Mouse (Mus musculus) neural tube, embryonic 14.5 days (tissue): ENCODE measurements around the gene Samd5. TPM values are rescaled to one million over a fixed set of nuclear protein-coding genes. Genes with fewer than 3 reads are reported as not detected.

Experiments used
- ATAC-seq: fragments of 200-750 bp; cut with Nextera tagmentation; 2 replicates; pipeline ENCODE4 v1.8.0; 2017; ENCODE audit warnings: low read depth, mild to moderate bottlenecking, moderate TSS enrichment, moderate library complexity
- H3K27ac ChIP-seq: fragments of 300-500 bp; sonication (generic); 2 replicates; pipeline ENCODE4 v1.5.1; 2014; ENCODE audit warnings: low read depth, mild to moderate bottlenecking, control low read depth, low read length, moderate library complexity, mixed read lengths
- H3K27me3 ChIP-seq: fragments of 300-500 bp; sonication (generic); 2 replicates; pipeline ENCODE4 v1.6.1; 2014; ENCODE audit warnings: low read length; ENCODE audit not compliant: control insufficient read depth, insufficient read depth
- H3K36me3 ChIP-seq: fragments of 300-500 bp; sonication (generic); 2 replicates; pipeline ENCODE4 v1.6.1; 2014; ENCODE audit warnings: low read length, mixed read lengths; ENCODE audit not compliant: control insufficient read depth, insufficient read depth
- H3K4me1 ChIP-seq: fragments of 300-500 bp; sonication (generic); 2 replicates; pipeline ENCODE4 v1.6.1; 2014; ENCODE audit warnings: low read length; ENCODE audit not compliant: control insufficient read depth, insufficient read depth
- H3K4me2 ChIP-seq: fragments of 300-500 bp; sonication (generic); 2 replicates; pipeline ENCODE4 v1.6.1; 2014; ENCODE audit warnings: mild to moderate bottlenecking, low read depth, low read length, control low read depth
- H3K4me3 ChIP-seq: fragments of 300-500 bp; sonication (generic); 2 replicates; pipeline ENCODE4 v1.5.1; 2014; ENCODE audit warnings: low read depth, low read length, control low read depth, mixed read lengths
- H3K9ac ChIP-seq: fragments of 300-500 bp; sonication (generic); replicated peaks from 2 replicates; pipeline ENCODE4 v1.6.1; 2014; ENCODE audit warnings: low read depth, mild to moderate bottlenecking, control low read depth, low read length, mixed read lengths
- H3K9me3 ChIP-seq: fragments of 300-500 bp; sonication (generic); 2 replicates; pipeline ENCODE4 v1.6.1; 2016; ENCODE audit warnings: low read length; ENCODE audit not compliant: control insufficient read depth
- whole genome bisulfite sequencing: fragments of 180-500 bp; shearing (Covaris S2); extraction: QIAGEN DNeasy Blood & Tissue Kit; methylation state at CpG from one replicate; pipeline ENCODE4 v1.1.7; 2014; 5-methylcytosine and 5-hydroxymethylcytosine counted together
- polyA plus RNA-seq: library from polyadenylated mRNA; unstranded; fragments of >200 nt; fragmentation: Nextera tagmentation; extraction: Ambion mirVana; gene quantifications from 2 replicates; pipeline ENCODE4 v1.2.1, GENCODE M21; 2014

The Samd5 gene
- polyA plus RNA-seq, 1 experiment from 2014 or later, result 6.1 TPM

DNA sequence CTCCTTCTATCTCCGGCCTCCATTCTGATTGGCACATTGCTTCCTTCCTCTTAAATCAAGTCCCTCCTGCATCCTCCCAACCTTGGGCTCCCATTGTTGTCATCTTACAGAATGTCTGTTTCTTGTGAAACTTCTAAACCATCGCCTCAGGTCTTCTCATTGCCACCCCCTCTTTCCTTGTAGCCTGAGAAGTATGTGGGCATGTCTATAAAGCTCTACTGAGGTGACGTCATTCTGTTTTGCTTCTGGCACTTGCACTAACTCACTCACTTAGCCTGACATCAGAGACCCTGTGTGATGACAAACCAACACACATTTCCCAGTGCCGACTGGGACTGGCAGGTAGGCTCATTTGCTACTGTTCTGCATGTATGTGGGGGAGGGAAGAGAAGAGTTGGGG, 100.9 kb downstream of the Samd5 start:
- 89% methylated on average over 4 of the region's 4 CpGs for WGBS
- no peaks in the 10 kb centered on the region for H3K27me3 ChIP-seq
- no peak for ATAC-seq

More for the DNA sequence above, 100.9 kb downstream of the Samd5 start:
- no peak overlapping the region for H3K4me2 ChIP-seq
- 0 out of 2 replicates have a peak, but pooled peaks cover 5% of the 10 kb centered on the region for H3K4me1 ChIP-seq
- H3K4me3 ChIP-seq, result no peak overlapping the region
- no peak overlapping the region for H3K27ac ChIP-seq
- no peaks in the 10 kb centered on the region for H3K9me3 ChIP-seq
- H3K36me3 ChIP-seq, result no peaks in the 10 kb centered on the region
- no peak overlapping the region for H3K9ac ChIP-seq

Other genes with a start within 250 kb of the Samd5 start
- 14.7 and 19.2 TPM in 2 replicates for gene Stxbp5, start 225.9 kb upstream of the Samd5 start, polyA plus RNA-seq